Mouse (Mus musculus): ENCODE results near the gene Ptprc.

Ptprc gene

DNA sequence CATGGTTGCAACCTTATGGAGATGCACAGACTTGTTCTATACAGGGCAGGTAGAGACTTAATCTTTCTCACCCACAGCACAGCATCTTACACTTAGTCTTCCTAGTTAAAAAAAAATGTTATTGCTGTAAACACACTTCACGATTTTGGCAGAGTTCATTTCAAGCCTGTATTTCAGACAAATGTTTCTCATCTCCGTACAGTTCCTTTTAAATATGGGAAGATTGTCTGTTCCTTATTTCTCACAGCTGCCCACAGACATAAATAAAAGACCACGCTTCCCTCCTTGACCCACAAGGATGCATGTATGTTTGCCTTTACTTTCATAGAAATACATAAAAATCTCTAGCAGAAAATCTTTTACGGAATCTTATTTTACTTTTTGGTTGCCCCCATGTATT lies 22.4 kb downstream of the Ptprc start:
- in situ Hi-C loops (cut with MboI): no loop called here

DNA sequence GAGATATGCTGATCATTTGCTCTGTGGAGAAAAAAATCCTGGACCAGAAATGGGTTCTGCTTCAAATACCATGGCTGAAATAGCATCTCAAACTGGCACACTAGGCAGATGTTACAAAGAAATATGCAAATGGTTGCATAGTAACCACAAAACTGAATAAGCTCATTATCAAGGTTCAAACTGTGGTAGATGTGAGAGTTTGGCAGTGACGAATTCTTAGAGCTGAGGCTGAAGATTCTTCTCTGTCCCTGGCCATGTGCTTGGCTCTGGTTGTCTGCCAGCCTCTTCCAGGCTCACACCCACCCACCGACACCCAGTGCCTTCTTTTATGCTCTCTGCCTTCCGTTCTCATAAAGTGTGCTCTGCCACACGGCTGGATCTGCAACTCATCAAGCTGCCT lies 26.7 kb downstream of the Ptprc start:
- in situ Hi-C loops (cut with MboI): loop anchor here (25.0 kb wide), 1 partner anchor 113 kb away; the partner anchor contains the start of gene Atp6v1g3

DNA sequence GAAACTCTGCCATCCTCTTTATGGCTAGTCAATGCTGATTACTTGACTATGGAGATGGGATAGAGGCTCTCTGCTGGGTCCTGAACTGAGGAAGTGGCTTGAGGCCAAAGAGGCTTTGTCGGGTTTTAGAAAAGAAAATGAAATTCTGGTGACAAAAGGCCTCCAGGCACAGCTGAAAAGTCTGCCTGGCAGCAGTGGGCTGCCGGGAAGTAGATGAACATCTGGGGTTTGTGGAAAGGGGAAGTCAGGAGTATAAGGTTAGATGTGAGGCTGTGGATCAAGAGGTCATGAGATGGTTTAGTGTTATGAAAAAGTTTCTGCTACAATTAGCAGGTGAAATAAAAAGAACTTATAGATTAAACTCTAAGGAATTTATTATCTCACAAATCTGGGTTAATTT lies 29.9 kb downstream of the Ptprc start:
- in situ Hi-C loops (cut with MboI): loop anchor here (25.0 kb wide), 1 partner anchor 117 kb away; the partner anchor contains the start of gene Atp6v1g3

DNA sequence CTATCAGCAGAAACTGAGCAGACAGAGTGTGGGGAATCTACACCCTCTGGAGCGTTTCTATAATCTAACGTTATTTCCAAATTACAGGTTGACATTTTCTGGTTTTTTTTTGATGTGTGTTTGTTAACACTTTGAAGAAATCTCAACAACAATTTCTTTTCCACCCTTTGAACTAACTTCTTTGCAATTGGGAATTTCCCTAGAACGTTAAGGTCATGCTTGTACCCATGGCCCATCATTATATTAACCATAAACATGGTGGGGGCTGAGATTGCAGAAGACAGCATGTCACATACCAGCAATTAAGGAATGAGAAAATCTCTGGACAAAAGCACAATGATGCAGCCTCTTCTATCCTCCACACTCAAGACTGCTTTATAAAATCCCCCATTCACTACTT lies 30.4 kb downstream of the Ptprc start:
- in situ Hi-C loops (cut with MboI): loop anchor here (25.0 kb wide), 1 partner anchor 117 kb away; the partner anchor contains the start of gene Atp6v1g3

DNA sequence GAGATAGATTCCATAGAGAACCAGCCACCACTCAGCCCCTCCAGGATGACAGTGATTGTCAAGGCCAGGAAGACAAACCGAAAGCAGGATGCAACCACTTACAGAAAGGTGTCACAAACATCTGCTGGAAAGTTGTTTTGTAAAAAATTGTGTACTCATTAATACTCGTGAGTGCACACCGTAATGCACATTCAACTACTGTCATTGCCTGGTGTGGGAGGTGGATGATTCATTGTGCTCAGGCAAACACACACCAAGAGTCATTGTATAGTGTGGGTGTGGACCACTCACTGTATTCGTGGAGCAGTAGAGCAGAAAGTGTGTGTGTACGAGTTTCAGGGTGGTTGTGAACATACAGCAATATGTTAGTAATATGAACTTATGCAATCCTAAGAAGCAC lies 31.1 kb downstream of the Ptprc start:
- in situ Hi-C loops (cut with MboI): loop anchor here (25.0 kb wide), 1 partner anchor 118 kb away; the partner anchor contains the start of gene Atp6v1g3

DNA sequence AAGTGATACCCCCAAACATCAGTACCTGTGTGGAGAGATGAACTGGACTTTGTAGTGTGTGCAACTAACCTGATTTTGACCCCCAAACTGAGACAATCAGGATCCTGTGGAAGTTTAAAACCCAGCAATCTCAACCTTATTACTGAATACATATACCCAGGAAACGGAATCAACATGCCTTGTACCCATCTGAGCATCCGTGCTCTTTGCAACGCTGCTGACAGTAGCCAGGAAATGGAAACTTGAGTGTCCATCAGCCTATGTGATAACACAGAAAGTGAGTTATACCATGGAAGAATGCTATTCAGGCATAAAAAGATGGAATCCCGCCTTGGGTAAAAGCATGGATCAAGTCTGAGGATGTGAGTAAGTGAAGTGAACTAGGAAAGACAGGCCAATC lies 34.7 kb downstream of the Ptprc start:
- in situ Hi-C loops (cut with MboI): loop anchor here (25.0 kb wide), 1 partner anchor 122 kb away; the partner anchor contains the start of gene Atp6v1g3

DNA sequence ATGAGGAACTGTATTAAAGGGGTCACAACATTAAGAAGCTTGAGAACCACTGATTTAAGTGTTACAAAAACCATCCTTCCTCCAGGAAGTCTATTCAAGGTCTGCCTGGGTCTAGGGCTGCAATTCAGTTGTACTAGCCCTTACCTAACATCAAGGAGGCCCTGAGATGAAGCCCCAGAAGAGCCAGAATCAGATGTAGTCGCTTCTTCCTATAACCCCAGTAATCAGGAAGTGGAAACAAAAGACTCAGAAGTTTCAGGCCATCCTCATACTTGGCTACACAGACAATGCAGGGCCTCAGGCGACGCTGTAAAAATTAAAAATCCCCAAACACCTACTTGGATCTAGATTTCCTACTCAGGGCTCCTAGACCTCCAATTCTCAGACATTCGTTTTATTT lies 37.8 kb downstream of the Ptprc start:
- in situ Hi-C loops (cut with MboI): loop anchor here (5.0 to 25.0 kb wide), 2 partner anchors 35 to 125 kb away; partner anchors contain the start of gene Atp6v1g3

DNA sequence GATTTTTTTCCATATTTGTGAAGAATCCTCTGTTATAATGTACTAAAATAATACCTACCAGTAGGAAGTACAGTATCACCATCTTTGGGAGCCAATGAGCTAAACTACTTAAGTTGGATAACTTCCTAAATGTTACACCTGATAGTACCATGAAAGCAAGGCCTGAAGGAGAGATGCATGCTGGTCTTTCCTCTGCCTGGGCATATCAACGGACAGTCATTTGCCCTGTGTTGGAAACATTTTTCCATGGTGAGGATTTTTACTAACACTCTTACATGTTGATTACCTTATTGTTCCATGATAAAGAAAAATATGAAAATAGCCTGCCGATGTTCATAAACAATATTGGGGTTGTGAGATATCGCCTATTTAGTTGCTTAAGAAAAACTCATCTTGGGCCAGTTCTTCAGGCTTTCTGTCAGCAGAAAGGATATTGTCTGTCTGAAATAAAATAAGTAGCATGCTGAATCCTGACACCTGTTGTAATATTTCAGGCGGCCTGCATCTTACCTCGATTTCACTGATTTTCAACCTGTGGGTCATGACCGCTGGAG lies 38.4 kb downstream of the Ptprc start:
- in situ Hi-C loops (cut with MboI): loop anchor here (5.0 to 25.0 kb wide), 2 partner anchors 35 to 125 kb away; partner anchors contain the start of gene Atp6v1g3

DNA sequence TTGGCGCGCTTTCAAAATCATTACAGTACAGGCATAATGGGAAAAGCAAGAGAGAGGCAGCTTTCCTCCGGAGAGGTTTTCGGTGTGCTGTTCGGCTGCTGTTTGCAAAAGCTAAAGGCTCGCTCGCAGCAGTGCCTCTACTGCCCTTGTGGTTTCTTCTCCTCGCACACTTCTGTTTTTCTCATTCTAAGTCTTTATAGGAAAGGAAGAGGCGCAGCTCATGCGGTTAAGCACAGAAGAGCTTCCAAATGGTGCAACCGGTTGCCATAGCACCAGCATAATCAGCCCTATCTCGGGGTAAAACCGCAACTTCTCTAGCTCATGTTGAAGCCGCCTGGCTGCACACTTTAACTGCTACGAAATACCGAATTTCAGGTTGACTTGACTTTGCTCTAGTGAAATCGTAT lies 39.1 kb downstream of the Ptprc start:
- in situ Hi-C loops (cut with MboI): loop anchor here (5.0 to 25.0 kb wide), 2 partner anchors 36 to 126 kb away; partner anchors contain the start of gene Atp6v1g3

DNA sequence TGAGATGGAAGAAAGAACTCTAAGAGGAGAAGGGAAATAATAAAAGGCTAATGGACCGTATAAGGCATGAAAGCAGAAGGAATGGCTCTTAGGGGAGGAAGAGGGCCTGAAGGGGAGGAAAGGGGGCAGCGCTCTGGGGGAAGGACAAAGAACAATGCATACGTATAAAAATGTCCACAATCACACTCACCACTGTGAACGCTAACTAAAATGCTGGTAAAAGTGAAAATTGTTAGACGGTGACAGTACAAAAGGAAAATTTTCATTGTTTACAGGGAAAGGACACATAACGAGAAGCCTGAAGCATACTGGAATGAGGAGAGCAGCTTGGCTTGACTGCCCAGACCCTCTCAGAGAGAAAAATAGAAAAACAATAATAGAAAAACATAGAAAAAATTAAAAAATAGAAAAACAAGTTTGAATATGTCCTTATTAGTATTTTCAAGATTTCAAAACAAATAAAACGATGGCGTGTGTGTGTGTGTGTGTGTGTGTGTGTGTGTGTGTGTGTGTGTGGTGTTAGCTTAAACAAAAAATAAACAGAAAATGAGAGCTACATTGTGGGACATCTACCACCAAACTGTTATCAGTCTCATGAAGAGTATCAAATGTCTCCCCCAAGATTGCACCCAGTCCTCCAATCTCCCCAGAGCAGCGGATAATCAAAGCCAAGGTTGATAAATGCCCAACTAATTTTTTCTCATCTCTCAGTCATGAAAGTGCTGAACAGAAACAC lies 39.7 kb downstream of the Ptprc start:
- in situ Hi-C loops (cut with MboI): loop anchor here (5.0 to 25.0 kb wide), 2 partner anchors 36 to 126 kb away; partner anchors contain the start of gene Atp6v1g3

DNA sequence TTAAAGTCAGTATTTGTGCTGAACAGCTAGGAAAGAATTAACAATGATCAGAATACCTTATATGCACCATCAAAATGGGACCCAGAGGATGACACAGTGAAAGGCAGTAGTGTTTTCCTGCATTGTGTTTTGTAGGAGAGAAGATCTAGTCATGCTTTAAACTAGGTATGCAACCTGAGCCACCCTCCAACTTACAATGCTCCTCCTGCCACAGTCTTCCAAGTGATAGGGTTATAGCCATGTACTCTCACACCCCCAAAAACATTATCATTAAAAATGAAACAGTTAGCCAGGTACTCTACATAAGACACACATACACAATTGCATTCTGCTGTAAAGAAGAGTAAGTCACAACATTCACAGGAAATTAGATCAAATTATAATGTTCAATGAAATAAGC lies 40.4 kb downstream of the Ptprc start:
- in situ Hi-C loops (cut with MboI): loop anchor here (5.0 to 25.0 kb wide), 2 partner anchors 37 to 127 kb away; partner anchors contain the start of gene Atp6v1g3

DNA sequence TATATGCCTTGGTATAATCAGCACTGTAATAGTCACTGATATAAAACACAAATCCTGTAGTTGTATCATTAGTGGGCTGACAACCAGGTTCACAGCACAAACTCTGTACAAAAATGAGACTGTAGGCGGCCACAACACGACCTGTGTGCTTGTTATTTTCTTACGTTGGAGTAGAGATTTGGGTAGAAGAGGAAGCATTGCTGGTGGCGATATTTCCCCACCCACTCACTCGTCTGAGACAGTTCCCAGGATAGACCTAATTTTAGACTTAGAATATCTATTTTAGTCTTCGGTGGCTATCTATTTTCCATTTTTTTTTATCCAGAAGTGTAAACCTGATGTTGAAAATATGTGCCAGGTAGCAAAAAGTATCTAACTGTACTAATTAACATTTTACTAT lies 41.2 kb downstream of the Ptprc start:
- in situ Hi-C loops (cut with MboI): loop anchor here (25.0 kb wide), 1 partner anchor 128 kb away; the partner anchor contains the start of gene Atp6v1g3

DNA sequence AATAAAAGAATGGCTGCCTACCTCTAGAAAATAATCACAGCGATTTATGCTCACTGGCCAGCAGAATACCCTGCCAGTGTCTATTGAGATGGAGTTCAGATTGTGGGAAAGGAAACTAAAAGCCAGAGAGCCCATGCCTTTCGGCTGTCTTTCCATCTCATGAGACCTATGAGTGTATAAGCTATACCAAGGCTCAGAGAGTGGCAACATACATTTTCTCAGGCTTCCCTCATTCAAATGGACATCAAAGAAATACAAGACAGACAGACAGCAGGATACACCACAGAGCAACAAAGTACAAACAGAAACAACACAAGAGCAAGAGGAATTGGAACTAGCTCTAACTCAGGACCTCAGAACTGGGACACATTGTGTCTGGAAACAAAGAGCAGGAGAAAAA lies 43.8 kb downstream of the Ptprc start:
- in situ Hi-C loops (cut with MboI): loop anchor here (25.0 kb wide), 1 partner anchor 131 kb away; the partner anchor contains the start of gene Atp6v1g3

DNA sequence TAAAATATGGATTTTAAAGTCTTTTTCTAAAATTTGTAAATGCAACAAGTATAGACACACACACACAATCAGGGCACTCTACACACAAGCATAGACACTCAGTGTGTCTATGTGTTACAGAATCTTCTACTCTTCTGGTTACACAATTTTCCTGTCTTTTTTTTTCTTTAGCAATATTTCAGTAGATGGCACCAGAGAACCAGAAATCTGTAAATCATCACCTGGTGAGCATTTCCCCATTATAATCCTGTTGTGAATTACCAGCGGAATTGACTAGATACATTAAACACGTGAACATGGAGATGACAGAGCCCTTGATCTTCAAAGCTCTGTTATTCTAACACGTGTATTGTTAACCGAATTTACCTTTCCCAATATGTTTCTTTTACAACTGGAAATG lies 45.4 kb downstream of the Ptprc start:
- in situ Hi-C loops (cut with MboI): loop anchor here (25.0 kb wide), 1 partner anchor 132 kb away; the partner anchor contains the start of gene Atp6v1g3

DNA sequence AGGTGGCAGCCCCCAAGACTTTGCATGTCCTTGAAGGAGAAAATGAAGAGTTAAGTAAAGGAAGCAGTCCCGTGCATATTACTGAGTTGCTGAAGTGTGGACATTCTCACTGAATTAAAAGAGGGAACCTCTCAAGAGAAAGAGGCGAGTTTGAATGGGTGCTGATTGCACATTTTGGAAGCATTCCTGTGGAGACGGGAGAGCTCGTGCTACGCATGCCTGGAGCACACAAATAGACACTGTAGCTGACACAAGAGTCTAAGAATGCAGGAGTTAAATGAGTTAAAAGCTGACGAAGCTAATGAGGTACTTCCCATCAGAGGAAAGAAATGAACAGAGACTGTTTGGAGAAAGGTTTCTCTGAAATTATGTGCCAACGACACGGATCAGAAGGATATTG lies 48.7 kb downstream of the Ptprc start:
- in situ Hi-C loops (cut with MboI): loop anchor here (25.0 kb wide), 1 partner anchor 135 kb away; the partner anchor contains the start of gene Atp6v1g3

DNA sequence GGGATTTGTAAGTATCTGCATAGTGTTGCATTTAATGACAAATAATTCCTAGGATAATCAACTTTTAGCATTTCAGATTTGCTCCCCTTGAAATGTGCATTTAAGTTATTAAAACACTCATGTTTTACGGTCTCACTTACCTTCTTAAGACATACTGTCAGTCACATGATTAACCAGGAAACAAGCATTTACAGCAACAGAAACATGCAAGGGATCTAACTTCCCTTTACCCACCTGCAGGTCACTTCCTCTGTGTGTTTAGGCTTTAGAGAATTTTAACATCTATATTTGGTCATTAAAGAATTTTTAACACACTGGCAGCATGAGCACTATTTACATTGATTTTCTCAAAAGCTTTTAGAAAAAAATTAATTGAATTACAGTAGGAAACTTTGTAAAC lies 50.2 kb downstream of the Ptprc start:
- in situ Hi-C loops (cut with MboI): loop anchor here (25.0 kb wide), 1 partner anchor 137 kb away; the partner anchor contains the start of gene Atp6v1g3

DNA sequence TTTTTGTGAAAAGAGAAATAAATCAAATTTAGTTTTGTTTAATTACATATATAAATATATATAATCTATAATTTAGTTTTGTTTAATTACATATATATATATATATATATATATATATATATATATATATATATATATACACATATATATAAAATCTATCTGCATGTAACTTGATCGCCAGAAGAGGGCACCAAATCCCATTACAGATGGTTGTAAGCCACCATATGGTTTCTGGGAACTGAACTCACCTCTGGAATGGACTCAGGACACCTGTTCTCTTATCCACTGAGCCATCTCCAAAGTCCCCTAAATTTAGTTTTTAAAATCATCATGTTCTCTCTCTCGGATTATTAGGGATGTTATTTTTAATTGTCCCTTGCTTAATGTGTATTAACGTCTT lies 51.6 kb downstream of the Ptprc start:
- in situ Hi-C loops (cut with MboI): no loop called here

DNA sequence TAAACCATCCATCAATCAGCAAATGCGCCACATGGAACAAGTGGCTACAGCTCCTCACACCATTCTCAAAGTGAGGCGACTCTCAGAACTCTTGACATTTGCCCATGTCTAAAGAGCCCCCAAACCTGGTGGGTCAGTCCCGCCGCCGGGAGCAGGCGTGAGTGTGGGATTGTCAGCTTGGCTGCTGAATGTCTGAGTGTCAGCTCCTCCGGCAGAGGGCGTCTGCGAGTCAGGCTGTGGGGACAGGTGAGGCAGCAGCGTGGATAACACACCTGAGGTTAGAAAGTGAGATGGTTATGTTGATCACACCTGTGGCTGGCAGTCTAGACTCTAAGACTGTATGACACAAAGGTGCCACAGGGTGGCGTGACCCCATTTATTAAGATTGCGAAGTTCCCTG lies 55.6 kb downstream of the Ptprc start:
- in situ Hi-C loops (cut with MboI): no loop called here

DNA sequence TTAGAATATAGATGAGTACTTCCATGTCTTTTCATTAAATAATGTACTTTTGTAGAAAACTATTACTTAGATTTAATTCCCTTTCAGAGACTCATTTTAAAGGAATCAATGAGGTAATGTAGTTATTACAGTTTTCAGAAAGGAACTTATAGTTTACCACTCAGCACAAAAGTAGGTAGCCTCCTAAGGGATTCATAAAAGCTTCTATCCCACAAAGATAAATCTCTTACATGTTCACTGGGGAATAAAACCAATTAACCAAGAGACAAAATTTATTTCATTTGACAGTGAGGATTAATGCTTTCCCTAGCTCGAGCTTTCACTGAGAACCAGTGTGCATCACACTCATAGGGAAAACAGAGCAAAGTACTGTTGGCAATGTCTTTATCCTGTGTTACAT lies 82.3 kb downstream of the Ptprc start:
- in situ Hi-C loops (cut with MboI): no loop called here

DNA sequence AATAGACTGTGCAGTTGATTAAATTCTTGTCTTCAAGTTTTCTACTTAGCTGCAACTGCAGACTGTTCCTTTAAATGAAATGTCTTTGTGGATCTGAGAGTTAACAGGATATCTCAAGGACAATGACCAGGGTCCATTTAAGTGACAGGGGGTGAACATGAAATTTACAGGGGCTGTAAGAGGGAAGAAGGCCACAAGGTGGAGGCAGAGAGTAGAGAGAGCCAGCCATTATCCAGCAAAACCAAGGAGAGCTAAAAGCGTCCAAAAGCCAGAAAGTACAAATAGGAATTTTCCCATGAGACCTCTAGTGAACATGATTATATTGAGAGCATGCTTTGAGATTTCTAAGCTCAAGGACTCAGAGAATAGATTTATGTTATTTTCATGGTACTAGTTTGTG lies 89.7 kb downstream of the Ptprc start:
- in situ Hi-C loops (cut with MboI): no loop called here

DNA sequence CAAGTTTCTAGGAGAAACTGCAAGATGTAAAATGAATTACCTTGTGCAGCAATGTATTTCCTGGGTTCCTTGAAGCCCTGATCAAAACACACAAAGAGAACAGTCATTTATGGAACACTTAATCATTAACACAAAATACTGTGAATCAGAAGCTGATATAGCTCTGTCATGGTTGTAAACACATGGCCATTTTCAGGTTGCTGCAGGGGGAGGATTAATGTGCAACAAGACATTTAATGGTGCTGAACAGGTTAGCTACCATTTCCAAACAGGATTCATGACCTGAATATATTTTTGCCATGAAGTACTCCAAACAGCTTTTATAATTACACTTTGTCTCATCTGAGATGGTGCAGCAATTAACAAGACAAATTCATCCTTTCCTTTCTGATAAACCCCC lies 91.8 kb downstream of the Ptprc start:
- in situ Hi-C loops (cut with MboI): no loop called here

DNA sequence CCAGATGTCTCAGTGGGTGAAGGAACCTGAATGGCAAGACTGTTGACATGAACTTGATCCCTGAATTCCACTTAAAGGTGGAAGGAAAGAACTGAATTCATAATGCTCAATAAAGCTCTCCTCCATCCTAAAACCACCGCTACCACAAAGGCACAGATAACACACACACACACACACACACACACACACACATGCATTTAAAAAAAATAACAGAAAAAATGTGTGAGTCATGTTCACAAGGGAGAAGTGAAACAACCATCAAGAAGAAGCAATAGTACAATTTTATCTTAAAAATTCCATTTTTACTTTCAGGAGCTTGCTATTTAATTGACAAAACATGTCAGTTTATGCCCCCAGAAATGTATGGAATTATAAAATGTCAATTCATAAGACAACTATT lies 95.2 kb downstream of the Ptprc start:
- in situ Hi-C loops (cut with MboI): no loop called here
